Mouse (Mus musculus) heart, embryonic 14.5 days (tissue): ENCODE measurements around the gene Galnt15. TPM values are rescaled to one million over a fixed set of nuclear protein-coding genes. Genes with fewer than 3 reads are reported as not detected.

ENCODE experiments used
- ATAC-seq: fragments of 200-750 bp; cut with Nextera tagmentation; 2 replicates; pipeline ENCODE4 v1.8.0; 2017; ENCODE audit warnings: low read depth, moderate TSS enrichment; ENCODE audit not compliant: insufficient number of reproducible peaks, insufficient read depth, low FRiP score
- H3K27ac ChIP-seq, 2 experiments: fragments of 200-500 bp in 1 of 2; fragments of 300-500 bp in 1 of 2; sonication (generic) in 1 of 2; replicated peaks in 1 of 2; 2 replicates each; pipeline ENCODE4 v1.5.1; 2012 to 2014; ENCODE audit warnings: low read depth in 2 of 2, low read length in 2 of 2, control low read depth in 1 of 2, mild to moderate bottlenecking in 1 of 2, mixed read lengths in 1 of 2; ENCODE audit not compliant: control insufficient read depth in 1 of 2, insufficient read depth in 1 of 2
- H3K27me3 ChIP-seq: fragments of 300-500 bp; sonication (generic); 2 replicates; pipeline ENCODE4 v1.6.1; 2014; ENCODE audit warnings: mild to moderate bottlenecking, low read length, control low read depth; ENCODE audit not compliant: control insufficient read depth, insufficient read depth
- H3K36me3 ChIP-seq: fragments of 300-500 bp; sonication (generic); 2 replicates; pipeline ENCODE4 v1.6.1; 2014; ENCODE audit warnings: mild to moderate bottlenecking, control low read depth, low read length, mixed read lengths; ENCODE audit not compliant: control insufficient read depth, insufficient read depth
- H3K4me1 ChIP-seq, 2 experiments: fragments of 200-500 bp in 1 of 2; fragments of 300-500 bp in 1 of 2; sonication (generic) in 1 of 2; 2 replicates each; pipeline ENCODE4 v1.6.1; 2012 to 2014; ENCODE audit warnings: low read length in 2 of 2, control low read depth in 1 of 2, mixed read lengths in 1 of 2; ENCODE audit not compliant: control insufficient read depth in 2 of 2, insufficient read depth in 2 of 2
- H3K4me2 ChIP-seq: fragments of 300-500 bp; sonication (generic); 2 replicates; pipeline ENCODE4 v1.6.1; 2014; ENCODE audit warnings: mild to moderate bottlenecking, low read length
- H3K4me3 ChIP-seq, 2 experiments: fragments of 200-500 bp in 1 of 2; fragments of 300-500 bp in 1 of 2; sonication (generic) in 1 of 2; 2 replicates each; pipeline ENCODE4 v1.5.1; 2012 to 2014; ENCODE audit warnings: low read length in 2 of 2, mild to moderate bottlenecking in 2 of 2, control low read depth in 1 of 2, low read depth in 1 of 2, moderate library complexity in 1 of 2; ENCODE audit not compliant: control insufficient read depth in 1 of 2, insufficient read depth in 1 of 2
- H3K9ac ChIP-seq: fragments of 300-500 bp; sonication (generic); 2 replicates; pipeline ENCODE4 v1.6.1; 2014; ENCODE audit warnings: mild to moderate bottlenecking, low read length
- H3K9me3 ChIP-seq: fragments of 300-500 bp; sonication (generic); 2 replicates; pipeline ENCODE4 v1.6.1; 2016; ENCODE audit warnings: low read length, control low read depth; ENCODE audit not compliant: control insufficient read depth
- WGBS: fragments of 180-500 bp; shearing (Covaris S2); extraction: QIAGEN DNeasy Blood & Tissue Kit; methylation state at CpG from one replicate; pipeline ENCODE4 v1.1.7; 2014; 5-methylcytosine and 5-hydroxymethylcytosine counted together
- polyA plus RNA-seq: library from polyadenylated mRNA; unstranded; fragments of >200 nt; fragmentation: Nextera tagmentation; extraction: Ambion mirVana; gene quantifications from 2 replicates; pipeline ENCODE4 v1.2.1, GENCODE M21; 2014

Galnt15 gene
- polyA plus RNA-seq = 0.27 and 0.32 TPM in 2 replicates

- peak; percentile 54; the same call in 1 of the 2 replicates for ATAC-seq
- Histone ChIP-seq H3K9ac (0 out of 2 replicates have a peak within 1 kb of the TSS, but pooled peaks have one; percentile 25), H3K27ac (no peak within 1 kb of the TSS)
Measured at GRCm38 (mm10) chr14:32028681-32029091, at the start of gene Galnt15. TSS of gene Galnt15 (plus strand) at chr14:32028989.

GRCm38 (mm10) chr14:31994021-31994420 is 34.8 kb upstream of the Galnt15 start:
- H3K9ac ChIP-seq = no peak overlapping the region
- no peaks in the 10 kb centered on the region for H3K36me3 ChIP-seq
- ATAC-seq = no peak
- no peak overlapping the region for H3K4me2 ChIP-seq
- 0 out of 2 replicates have a peak, but pooled peaks cover 3% of the 10 kb centered on the region for H3K9me3 ChIP-seq
- H3K4me1 ChIP-seq = peaks cover 4% of the 10 kb centered on the region in 2 experiments; a peak in 3 of 4 replicates
- no peak overlapping the region for H3K27ac ChIP-seq
- no peak overlapping the region for H3K4me3 ChIP-seq
- 26% methylated on average over 8 of the region's 8 CpGs for WGBS
- no peaks in the 10 kb centered on the region for H3K27me3 ChIP-seq

More at GRCm38 (mm10) chr14:32028681-32029091, at the start of gene Galnt15:
- no peaks in the 10 kb centered on the region for H3K36me3 ChIP-seq
- peak within 1 kb of the TSS; percentile 14 to 26 for H3K4me3 ChIP-seq
- peaks cover 8% of the 10 kb centered on the region for H3K27me3 ChIP-seq
- peaks cover 14% of the 10 kb centered on the region in 2 experiments for H3K4me1 ChIP-seq
- H3K9me3 ChIP-seq = no peaks in the 10 kb centered on the region
- whole genome bisulfite sequencing = 3% methylated on average over 9 of the region's 9 CpGs
- H3K4me2 ChIP-seq = peak within 1 kb of the TSS; percentile 55

GRCm38 (mm10) chr14:32000941-32001340 is 27.8 kb upstream of the Galnt15 start:
- H3K4me1 ChIP-seq = peaks cover 2 to 3% of the 10 kb centered on the region in 2 experiments; a peak in 1 of 4 replicates
- H3K27ac ChIP-seq = no peak overlapping the region
- no peak for ATAC-seq

DNA sequence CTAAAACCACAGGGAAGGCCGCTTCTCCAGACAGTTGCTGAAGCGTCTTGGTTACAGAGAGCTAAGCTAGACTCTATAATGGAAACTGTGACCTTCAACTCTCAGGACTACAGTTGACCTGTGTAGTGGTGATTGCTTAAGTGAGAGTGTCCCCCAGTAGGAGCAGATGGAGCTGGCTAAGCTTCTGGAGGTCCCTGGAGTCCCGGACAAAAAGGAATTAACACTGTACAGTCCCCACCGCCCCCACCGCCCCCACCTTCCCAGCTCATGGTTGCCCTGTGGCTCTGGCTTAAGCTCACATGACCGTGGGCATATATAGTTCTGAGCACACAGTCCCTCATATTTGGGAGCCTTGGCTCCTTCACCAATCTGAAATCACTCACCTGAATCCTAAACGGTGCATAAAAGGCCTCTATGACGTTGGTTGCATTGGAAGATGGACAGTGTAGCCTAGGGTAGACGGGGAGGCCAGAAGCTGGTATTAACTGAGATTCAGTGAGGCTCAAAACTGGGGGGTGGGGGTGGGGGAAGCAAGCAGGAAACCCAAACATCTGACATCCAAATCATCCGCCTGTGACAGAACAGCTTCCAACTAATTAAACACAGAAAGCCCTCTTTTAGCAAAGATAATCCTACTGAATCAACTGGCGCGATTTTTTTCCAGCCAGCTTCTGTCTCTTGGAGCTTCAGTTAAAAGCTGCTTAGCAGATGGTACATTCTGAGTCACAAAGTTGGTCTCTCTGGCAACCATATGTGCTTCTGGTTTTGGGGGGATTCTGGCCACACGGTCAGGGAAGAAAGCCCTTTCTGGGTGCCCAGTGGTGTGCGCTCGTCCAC is 26.1 kb upstream of the Galnt15 start:
- H3K4me2 ChIP-seq = no peak overlapping the region
- H3K4me3 ChIP-seq = no peak overlapping the region
- H3K4me1 ChIP-seq = peaks cover 2 to 3% of the 10 kb centered on the region in 2 experiments; a peak in 1 of 4 replicates
- ATAC-seq = no peak
- H3K27me3 ChIP-seq = no peaks in the 10 kb centered on the region
- 0 out of 2 replicates have a peak, but pooled peaks cover 3% of the 10 kb centered on the region for H3K9me3 ChIP-seq
- no peak overlapping the region for H3K27ac ChIP-seq
- no peaks in the 10 kb centered on the region for H3K36me3 ChIP-seq
- no peak overlapping the region for H3K9ac ChIP-seq
- 86% methylated on average over 15 of the region's 15 CpGs for WGBS

More at GRCm38 (mm10) chr14:32000941-32001340, 27.8 kb upstream of the Galnt15 start:
- H3K9ac ChIP-seq = no peak overlapping the region
- H3K36me3 ChIP-seq = no peaks in the 10 kb centered on the region
- H3K9me3 ChIP-seq = 0 out of 2 replicates have a peak, but pooled peaks cover 3% of the 10 kb centered on the region
- no peak overlapping the region for H3K4me2 ChIP-seq
- WGBS = 76% methylated on average over 7 of the region's 7 CpGs
- H3K27me3 ChIP-seq = no peaks in the 10 kb centered on the region
- H3K4me3 ChIP-seq = no peak overlapping the region

GRCm38 (mm10) chr14:32003904-32004596 is 24.7 kb upstream of the Galnt15 start:
- H3K27ac ChIP-seq = no peak overlapping the region
- H3K9me3 ChIP-seq = no peaks in the 10 kb centered on the region
- 38% methylated on average over 7 of the region's 7 CpGs for WGBS
- no peaks in the 10 kb centered on the region for H3K27me3 ChIP-seq
- H3K36me3 ChIP-seq = no peaks in the 10 kb centered on the region
- no peak for ATAC-seq
- H3K4me3 ChIP-seq = no peak overlapping the region
- H3K4me2 ChIP-seq = no peak overlapping the region
- no peak overlapping the region for H3K9ac ChIP-seq
- H3K4me1 ChIP-seq = peaks cover 2 to 3% of the 10 kb centered on the region in 2 experiments; a peak in 1 of 4 replicates

GRCm38 (mm10) chr14:32005673-32006261 is 23.0 kb upstream of the Galnt15 start:
- no peaks in the 10 kb centered on the region for H3K27me3 ChIP-seq
- no peaks in the 10 kb centered on the region for H3K36me3 ChIP-seq
- H3K9ac ChIP-seq = no peak overlapping the region
- no peak overlapping the region for H3K27ac ChIP-seq
- no peak overlapping the region for H3K4me3 ChIP-seq
- 77% methylated on average over 9 of the region's 9 CpGs for WGBS
- no peak for ATAC-seq
- H3K4me1 ChIP-seq = peaks cover 2 to 3% of the 10 kb centered on the region in 2 experiments; a peak in 1 of 4 replicates
- no peak overlapping the region for H3K4me2 ChIP-seq
- no peaks in the 10 kb centered on the region for H3K9me3 ChIP-seq

DNA sequence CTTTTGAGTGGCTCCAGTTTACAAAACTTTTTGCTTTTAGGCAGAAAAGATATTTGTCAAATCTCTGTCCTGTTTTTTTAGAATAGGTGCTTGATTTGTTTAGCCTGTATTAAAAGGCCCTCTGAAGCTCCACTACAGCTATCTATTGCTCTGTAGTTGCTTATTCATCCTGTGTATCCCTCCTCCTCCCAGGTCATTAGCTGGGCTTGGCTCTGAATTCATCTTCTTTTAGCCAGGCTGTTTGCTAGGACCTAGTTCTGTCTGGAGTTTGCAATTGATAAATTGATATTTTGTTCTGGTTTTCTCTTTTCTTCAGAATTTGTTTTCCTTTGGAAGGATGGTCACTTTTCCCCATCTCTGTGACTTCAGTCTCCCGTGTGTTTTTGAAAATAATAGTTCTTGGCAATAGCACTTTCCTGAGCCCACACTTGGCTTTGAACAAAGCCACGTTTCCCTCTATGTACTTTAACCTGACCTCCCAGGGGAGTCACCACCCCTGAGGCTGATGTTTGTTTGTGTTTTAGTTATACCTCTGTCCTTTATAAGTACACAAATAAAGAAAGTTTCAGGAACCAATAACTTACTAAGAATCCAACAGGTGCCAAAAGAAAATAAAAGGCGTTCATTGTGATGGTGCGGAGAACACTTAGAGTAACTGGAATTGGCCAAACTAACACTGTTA is 21.0 kb upstream of the Galnt15 start:
- 88% methylated on average over 4 of the region's 4 CpGs for WGBS
- Histone ChIP-seq H3K4me1 (peaks cover 2 to 3% of the 10 kb centered on the region in 2 experiments; a peak in 1 of 4 replicates), H3K4me2 (no peak overlapping the region)

More for the DNA sequence above, 21.0 kb upstream of the Galnt15 start:
- Histone ChIP-seq H3K27me3 (no peaks in the 10 kb centered on the region), H3K9ac (no peak overlapping the region), H3K27ac (no peak overlapping the region), H3K36me3 (no peaks in the 10 kb centered on the region), H3K4me3 (no peak overlapping the region), H3K9me3 (no peaks in the 10 kb centered on the region)
- no peak for ATAC-seq
